Mouse (Mus musculus) megakaryocyte, embryonic 14.5 days (primary cell): ENCODE data around the gene Adra2c.

Experiments
- FLI1 ChIP-seq: IDR thresholded peaks from 2 replicates; pipeline ENCODE4 v1.6.1; 2012; ENCODE audit warnings: low read length, inconsistent platforms, mixed read lengths
- GATA1 ChIP-seq: IDR thresholded peaks from 3 replicates; pipeline ENCODE4 v1.6.1; 2012; ENCODE audit warnings: mixed read lengths, low read length, inconsistent platforms, borderline replicate concordance

DNA sequence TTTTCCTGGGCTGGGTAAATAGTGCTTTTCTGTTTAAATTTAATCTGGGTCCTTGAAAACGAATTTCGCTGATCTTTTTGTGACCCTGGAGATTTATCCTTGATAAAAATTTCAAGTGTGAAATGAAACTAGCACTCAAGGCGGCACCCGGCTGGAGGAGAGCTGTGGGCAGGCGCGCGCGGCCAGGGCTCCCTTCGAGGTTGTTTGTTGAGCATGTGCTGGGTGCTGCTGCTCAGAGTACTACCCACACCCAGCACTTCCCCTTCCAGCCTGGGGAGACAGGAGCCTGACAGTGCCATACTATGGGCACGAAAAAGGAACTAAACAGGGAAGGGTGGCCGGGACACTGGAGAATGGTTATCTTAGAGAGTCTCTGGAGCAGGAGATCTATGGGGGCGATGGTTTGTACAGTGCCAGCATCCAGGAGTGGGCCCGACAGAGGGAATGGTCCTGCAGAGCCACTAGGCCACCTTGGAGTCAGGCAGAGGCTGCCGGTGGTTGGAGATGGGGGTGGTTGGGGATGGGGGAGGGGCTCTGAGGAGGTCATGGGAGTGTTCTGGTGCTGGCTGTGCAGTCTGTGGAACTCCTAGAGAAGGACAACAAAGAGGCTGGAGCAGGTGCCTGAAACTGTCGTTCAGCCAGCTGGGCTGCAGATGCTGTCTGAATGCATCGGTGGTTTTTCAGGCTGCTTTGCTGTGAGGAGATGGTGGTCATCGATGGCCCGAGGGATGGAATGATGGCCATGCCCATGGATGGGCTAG is 35.9 kb downstream of the Adra2c start:
- TF ChIP-seq FLI1 (no peak), GATA1 (no peak)
